Mouse (Mus musculus) neural tube, embryonic 15.5 days (tissue): ENCODE results near the gene Selenom. TPM values are rescaled to one million over a fixed set of nuclear protein-coding genes. Genes with fewer than 3 reads are reported as not detected.

Source experiments
- ATAC-seq: fragments of 200-750 bp; cut with Nextera tagmentation; 2 replicates; pipeline ENCODE4 v1.8.0; 2017; ENCODE audit warnings: mild to moderate bottlenecking, moderate TSS enrichment, moderate library complexity; ENCODE audit not compliant: low FRiP score
- H3K27ac ChIP-seq: fragments of 300-500 bp; sonication (generic); replicated peaks from 2 replicates; pipeline ENCODE4 v1.5.1; 2015; ENCODE audit warnings: mild to moderate bottlenecking, inconsistent platforms
- H3K27me3 ChIP-seq: fragments of 300-500 bp; sonication (generic); replicated peaks from 2 replicates; pipeline ENCODE4 v1.6.1; 2015; ENCODE audit warnings: inconsistent platforms
- H3K36me3 ChIP-seq: fragments of 300-500 bp; sonication (generic); 2 replicates; pipeline ENCODE4 v1.6.1; 2015; ENCODE audit warnings: inconsistent platforms
- H3K4me1 ChIP-seq: fragments of 300-500 bp; sonication (generic); 2 replicates; pipeline ENCODE4 v1.6.1; 2015; ENCODE audit warnings: inconsistent platforms
- H3K4me2 ChIP-seq: fragments of 300-500 bp; sonication (generic); 2 replicates; pipeline ENCODE4 v1.6.1; 2015; ENCODE audit warnings: inconsistent platforms, mild to moderate bottlenecking, moderate library complexity
- H3K4me3 ChIP-seq: fragments of 300-500 bp; sonication (generic); replicated peaks from 2 replicates; pipeline ENCODE4 v1.5.1; 2015; ENCODE audit warnings: mild to moderate bottlenecking, inconsistent platforms
- H3K9ac ChIP-seq: fragments of 300-500 bp; sonication (generic); replicated peaks from 2 replicates; pipeline ENCODE4 v1.6.1; 2015; ENCODE audit warnings: mild to moderate bottlenecking, inconsistent platforms
- H3K9me3 ChIP-seq: fragments of 300-500 bp; sonication (generic); replicated peaks from 2 replicates; pipeline ENCODE4 v1.6.1; 2016; ENCODE audit warnings: inconsistent platforms
- WGBS: fragments of 180-500 bp; shearing (Covaris S2); methylation state at CpG from one replicate; pipeline ENCODE4 v1.1.7; 2015; ENCODE audit warnings: mixed read lengths; 5-methylcytosine and 5-hydroxymethylcytosine counted together
- polyA plus RNA-seq: library from polyadenylated mRNA; unstranded; fragments of >200 nt; fragmentation: Nextera tagmentation; extraction: Ambion mirVana; gene quantifications from 2 replicates; pipeline ENCODE4 v1.2.1, GENCODE M21; 2015

The Selenom gene
- polyA plus RNA-seq, 1 experiment from 2014 or later = 188 TPM

- under 1% methylated on average over 36 of the region's 36 CpGs for WGBS
- Histone ChIP-seq H3K36me3 (no peaks in the 10 kb centered on the region), H3K4me1 (peaks cover 22% of the 10 kb centered on the region), H3K9me3 (no peaks in the 10 kb centered on the region), H3K4me3 (peak overlapping the region; percentile 57), H3K27ac (peak overlapping the region; percentile 86), H3K27me3 (no peaks in the 10 kb centered on the region), H3K9ac (peak overlapping the region; percentile 66), H3K4me2 (peak overlapping the region; percentile 98)
- ATAC-seq = peak; percentile 87
These were observed 21.0 kb downstream of the Selenom start for GRCm38 (mm10) chr11:3535406-3535986.

- peak overlapping the region; percentile 57 for H3K4me3 ChIP-seq
- H3K4me1 ChIP-seq = peaks cover 22% of the 10 kb centered on the region
- no peak; the same call in 1 of the 2 replicates for ATAC-seq
- H3K27me3 ChIP-seq = no peaks in the 10 kb centered on the region
- peak overlapping the region; percentile 86 for H3K27ac ChIP-seq
- no peaks in the 10 kb centered on the region for H3K9me3 ChIP-seq
- WGBS = 45% methylated on average over 5 of the region's 5 CpGs
- peak overlapping the region; percentile 66 for H3K9ac ChIP-seq
- H3K4me2 ChIP-seq = peak overlapping the region; percentile 98
- no peaks in the 10 kb centered on the region for H3K36me3 ChIP-seq
These were observed 21.6 kb downstream of the Selenom start for GRCm38 (mm10) chr11:3536082-3536481.

- ATAC-seq = no peak
- Histone ChIP-seq H3K4me3 (no peak overlapping the region; the same call in 1 of the 2 replicates), H3K36me3 (no peaks in the 10 kb centered on the region), H3K9ac (no peak overlapping the region), H3K27me3 (no peaks in the 10 kb centered on the region), H3K4me2 (peak overlapping the region; percentile 98), H3K27ac (no peak overlapping the region), H3K9me3 (no peaks in the 10 kb centered on the region), H3K4me1 (peaks cover 22% of the 10 kb centered on the region)
- WGBS = 94% methylated on average over 5 of the region's 5 CpGs
These were observed 22.4 kb downstream of the Selenom start for GRCm38 (mm10) chr11:3536745-3537333.

GRCm38 (mm10) chr11:3537711-3538110 lies 23.2 kb downstream of the Selenom start:
- peak overlapping the region; percentile 98 for H3K4me2 ChIP-seq
- H3K4me3 ChIP-seq = peak overlapping the region; percentile 48; the same call in 1 of the 2 replicates
- no peaks in the 10 kb centered on the region for H3K27me3 ChIP-seq
- no peak for ATAC-seq
- no peak overlapping the region for H3K27ac ChIP-seq
- H3K36me3 ChIP-seq = no peaks in the 10 kb centered on the region
- peaks cover 22% of the 10 kb centered on the region for H3K4me1 ChIP-seq
- 87% methylated on average over 3 of the region's 3 CpGs for WGBS
- no peak overlapping the region for H3K9ac ChIP-seq
- no peaks in the 10 kb centered on the region for H3K9me3 ChIP-seq

- 62% methylated on average over 4 of the region's 4 CpGs for WGBS
- H3K9ac ChIP-seq = peak overlapping the region; percentile 51
These were observed 23.9 kb downstream of the Selenom start for GRCm38 (mm10) chr11:3538341-3538740.

GRCm38 (mm10) chr11:3539111-3539825 lies 24.8 kb downstream of the Selenom start:
- Histone ChIP-seq H3K4me3 (peak overlapping the region; percentile 48), H3K27ac (no peak overlapping the region; the same call in 1 of the 2 replicates), H3K9me3 (no peaks in the 10 kb centered on the region), H3K4me1 (peaks cover 22% of the 10 kb centered on the region), H3K36me3 (no peaks in the 10 kb centered on the region), H3K4me2 (peak overlapping the region; percentile 98), H3K9ac (peak overlapping the region; percentile 51), H3K27me3 (no peaks in the 10 kb centered on the region)
- ATAC-seq = peak; percentile 92
- 5% methylated on average over 33 of the region's 33 CpGs for WGBS

More at GRCm38 (mm10) chr11:3538341-3538740, 23.9 kb downstream of the Selenom start:
- Histone ChIP-seq H3K4me2 (peak overlapping the region; percentile 98), H3K27ac (no peak overlapping the region), H3K36me3 (no peaks in the 10 kb centered on the region), H3K27me3 (no peaks in the 10 kb centered on the region), H3K9me3 (no peaks in the 10 kb centered on the region), H3K4me3 (peak overlapping the region; percentile 48), H3K4me1 (peaks cover 22% of the 10 kb centered on the region)
- ATAC-seq = no peak

GRCm38 (mm10) chr11:3539826-3540196 lies 25.3 kb downstream of the Selenom start:
- Histone ChIP-seq H3K9me3 (no peaks in the 10 kb centered on the region), H3K27me3 (no peaks in the 10 kb centered on the region), H3K9ac (no peak overlapping the region), H3K36me3 (no peaks in the 10 kb centered on the region), H3K4me1 (peaks cover 22% of the 10 kb centered on the region), H3K4me3 (peak overlapping the region; percentile 48), H3K4me2 (peak overlapping the region; percentile 98), H3K27ac (no peak overlapping the region)
- whole genome bisulfite sequencing = 84% methylated on average over 4 of the region's 4 CpGs
- ATAC-seq = no peak

GRCm38 (mm10) chr11:3540451-3541085 lies 26.1 kb downstream of the Selenom start, which contains the start of gene Smtn:
TSS of gene Smtn (minus strand) at chr11:3540612.
- 94% methylated on average over 23 of the region's 23 CpGs for WGBS

GRCm38 (mm10) chr11:3541932-3542331 lies 27.4 kb downstream of the Selenom start:
- Histone ChIP-seq H3K27me3 (no peaks in the 10 kb centered on the region), H3K27ac (no peak overlapping the region), H3K4me2 (no peak overlapping the region), H3K9ac (no peak overlapping the region), H3K9me3 (no peaks in the 10 kb centered on the region), H3K36me3 (no peaks in the 10 kb centered on the region), H3K4me3 (no peak overlapping the region), H3K4me1 (peaks cover 6% of the 10 kb centered on the region; the same call in 1 of the 2 replicates)
- 81% methylated on average over 3 of the region's 3 CpGs for WGBS
- ATAC-seq = no peak

More at GRCm38 (mm10) chr11:3540451-3541085, 26.1 kb downstream of the Selenom start, which contains the start of gene Smtn:
- peak within 1 kb of the TSS; percentile 51 for H3K9ac ChIP-seq
- no peaks in the 10 kb centered on the region for H3K27me3 ChIP-seq
- H3K27ac ChIP-seq = no peak within 1 kb of the TSS
- H3K36me3 ChIP-seq = no peaks in the 10 kb centered on the region
- peaks cover 14% of the 10 kb centered on the region for H3K4me1 ChIP-seq
- peak within 1 kb of the TSS; percentile 48 for H3K4me3 ChIP-seq
- H3K4me2 ChIP-seq = peak within 1 kb of the TSS; percentile 98
- no peak for ATAC-seq
- H3K9me3 ChIP-seq = no peaks in the 10 kb centered on the region

GRCm38 (mm10) chr11:3543001-3543400 lies 28.5 kb downstream of the Selenom start:
- no peak overlapping the region for H3K4me2 ChIP-seq
- ATAC-seq = no peak
- no peak overlapping the region for H3K9ac ChIP-seq
- no peaks in the 10 kb centered on the region for H3K36me3 ChIP-seq
- peaks cover 8% of the 10 kb centered on the region for H3K4me1 ChIP-seq
- no peaks in the 10 kb centered on the region for H3K9me3 ChIP-seq
- H3K4me3 ChIP-seq = no peak overlapping the region
- no peak overlapping the region for H3K27ac ChIP-seq
- no peaks in the 10 kb centered on the region for H3K27me3 ChIP-seq
- WGBS = 50% methylated on average over 5 of the region's 5 CpGs

- no peak overlapping the region for H3K9ac ChIP-seq
- H3K36me3 ChIP-seq = no peaks in the 10 kb centered on the region
- no peak overlapping the region for H3K27ac ChIP-seq
- 95% methylated on average over 5 of the region's 5 CpGs for WGBS
- no peak overlapping the region for H3K4me2 ChIP-seq
- H3K27me3 ChIP-seq = no peaks in the 10 kb centered on the region
- no peak for ATAC-seq
- H3K4me3 ChIP-seq = no peak overlapping the region
- H3K4me1 ChIP-seq = peaks cover 6% of the 10 kb centered on the region
- H3K9me3 ChIP-seq = no peaks in the 10 kb centered on the region
These were observed 29.9 kb downstream of the Selenom start for GRCm38 (mm10) chr11:3544409-3544808.
